Mouse (Mus musculus) cortical plate, adult 2 months (tissue): ENCODE measurements around the gene Vps35l. TPM values are rescaled to one million over a fixed set of nuclear protein-coding genes. Genes with fewer than 3 reads are reported as not detected.

Source experiments
- H3K27ac ChIP-seq: fragments of 200-500 bp; 2 replicates; pipeline ENCODE4 v1.5.1; 2012; ENCODE audit warnings: low read length, control low read depth, inconsistent platforms; ENCODE audit not compliant: insufficient read depth
- H3K4me1 ChIP-seq: fragments of 200-500 bp; 2 replicates; pipeline ENCODE4 v1.6.1; 2011; ENCODE audit warnings: low read length; ENCODE audit not compliant: control insufficient read depth, insufficient read depth
- H3K4me3 ChIP-seq: fragments of 200-500 bp; 2 replicates; pipeline ENCODE4 v1.5.1; 2011; ENCODE audit warnings: mild to moderate bottlenecking, low read length, control low read depth; ENCODE audit not compliant: insufficient read depth
- CTCF ChIP-seq: fragments of 200-500 bp; IDR thresholded peaks from 2 replicates; pipeline ENCODE4 v1.5.1; 2011; ENCODE audit warnings: mild to moderate bottlenecking, control low read depth, low read length; ENCODE audit not compliant: insufficient read depth; ENCODE audit errors: extremely low read depth
- POLR2A ChIP-seq: fragments of 200-500 bp; IDR thresholded peaks from 2 replicates; pipeline ENCODE4 v1.6.1; 2011; ENCODE audit warnings: mild to moderate bottlenecking, low read length, control low read depth; ENCODE audit not compliant: insufficient read depth; ENCODE audit errors: extremely low read depth
- polyA plus RNA-seq: library from polyadenylated mRNA; depleted of rRNA; stranded (reverse); fragments of >200 nt; gene quantifications from 2 replicates; pipeline ENCODE4 v1.2.3, GENCODE M21; 2012; rRNA removed

The Vps35l gene
- polyA plus RNA-seq: 55.8 and 57.4 TPM in 2 replicates

- TF ChIP-seq POLR2A (no peak), CTCF (peak; percentile 75)
- Histone ChIP-seq H3K27ac (no peak within 1 kb of the TSS; the same call in 1 of the 2 replicates), H3K4me3 (peak within 1 kb of the TSS; percentile 83), H3K4me1 (peaks cover 7% of the 10 kb centered on the region)
Measured at GRCm38 (mm10) chr7:118739975-118740531, at the start of gene Vps35l. Vps35l (plus strand) TSS chr7:118740226.

- H3K4me1 ChIP-seq: peaks cover 4% of the 10 kb centered on the region; the same call in 1 of the 2 replicates
- H3K27ac ChIP-seq: no peak overlapping the region
- TF ChIP-seq CTCF (no peak), POLR2A (no peak)
- no peak overlapping the region for H3K4me3 ChIP-seq
Measured at GRCm38 (mm10) chr7:118691287-118691686, 48.7 kb upstream of the Vps35l start.

- Histone ChIP-seq H3K27ac (no peak overlapping the region), H3K4me3 (no peak overlapping the region), H3K4me1 (peaks cover 6% of the 10 kb centered on the region; the same call in 1 of the 2 replicates)
- TF ChIP-seq CTCF: no peak
- TF ChIP-seq POLR2A: no peak
Measured at GRCm38 (mm10) chr7:118696146-118696545, 43.9 kb upstream of the Vps35l start.

- TF ChIP-seq CTCF (no peak), POLR2A (no peak)
- Histone ChIP-seq H3K4me1 (0 out of 2 replicates have a peak, but pooled peaks cover 2% of the 10 kb centered on the region), H3K27ac (no peak overlapping the region), H3K4me3 (no peak overlapping the region)
Measured at GRCm38 (mm10) chr7:118697168-118697567, 42.9 kb upstream of the Vps35l start.

- no peak for TF ChIP-seq POLR2A
- no peak for TF ChIP-seq CTCF
- H3K4me1 ChIP-seq: peaks cover 10% of the 10 kb centered on the region; the same call in 1 of the 2 replicates
- H3K4me3 ChIP-seq: no peak overlapping the region
- no peak overlapping the region for H3K27ac ChIP-seq
Measured at GRCm38 (mm10) chr7:118698882-118699281, 41.1 kb upstream of the Vps35l start.

GRCm38 (mm10) chr7:118703144-118703561 is 36.9 kb upstream of the Vps35l start:
- TF ChIP-seq CTCF (no peak), POLR2A (no peak)
- no peak overlapping the region for H3K27ac ChIP-seq

GRCm38 (mm10) chr7:118704001-118704850 is 35.8 kb upstream of the Vps35l start:
- Histone ChIP-seq H3K4me1 (peaks cover 13% of the 10 kb centered on the region; the same call in 1 of the 2 replicates), H3K4me3 (peak overlapping the region; percentile 68), H3K27ac (no peak overlapping the region)
- TF ChIP-seq CTCF: no peak
- TF ChIP-seq POLR2A: no peak

More at GRCm38 (mm10) chr7:118703144-118703561, 36.9 kb upstream of the Vps35l start:
- Histone ChIP-seq H3K4me3 (peak overlapping the region; percentile 68; the same call in 1 of the 2 replicates), H3K4me1 (peaks cover 13% of the 10 kb centered on the region; the same call in 1 of the 2 replicates)

GRCm38 (mm10) chr7:118705101-118705961 is 34.7 kb upstream of the Vps35l start, which contains the start of gene Gde1:
Gde1 (minus strand) TSS chr7:118705778.
- TF ChIP-seq POLR2A (peak; percentile 84), CTCF (no peak)
- Histone ChIP-seq H3K27ac (peak within 1 kb of the TSS; percentile 96), H3K4me1 (peaks cover 11% of the 10 kb centered on the region; the same call in 1 of the 2 replicates), H3K4me3 (peak within 1 kb of the TSS; percentile 68)

GRCm38 (mm10) chr7:118706051-118706450 is 34.0 kb upstream of the Vps35l start:
- Histone ChIP-seq H3K4me3 (peak overlapping the region; percentile 68), H3K27ac (peak overlapping the region; percentile 85), H3K4me1 (peaks cover 11% of the 10 kb centered on the region; the same call in 1 of the 2 replicates)
- TF ChIP-seq POLR2A: no peak
- TF ChIP-seq CTCF: no peak
